Comparison of ENCODE assay signal across 23 mouse cellular contexts in the genomic region with DNA sequence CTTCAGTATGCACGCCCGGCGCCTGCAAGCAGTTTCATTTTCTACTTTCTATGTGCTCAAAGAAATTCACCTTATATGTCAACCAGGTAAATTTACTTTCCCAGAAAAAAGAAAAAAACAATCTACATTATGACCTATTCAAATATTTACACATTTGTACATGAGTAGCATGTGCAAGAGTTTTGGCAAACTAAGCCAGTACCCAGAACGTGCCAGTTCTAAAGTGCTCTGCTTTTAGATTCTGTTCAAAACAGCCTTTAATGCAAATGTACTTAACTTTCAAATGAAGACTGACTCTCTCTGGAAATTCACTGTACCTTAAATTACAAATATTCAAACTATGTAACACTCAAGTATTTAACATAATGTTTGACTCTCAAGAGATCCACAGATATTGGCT. TPM values are rescaled to one million over a fixed set of nuclear protein-coding genes. Genes with fewer than 3 reads are reported as not detected.
DNase-seq lines count a peak whose midpoint lies in the region; ATAC-seq and TF ChIP-seq lines count a peak whose summit lies in the region.
"Had no signal": no experiment of that assay in that cellular context is flagged by ENCODE, and none has a peak within 500 bp of the region (broad histone marks: within the 10 kb centered on the region; RNA-seq: fewer than 3 reads in every experiment).

No protein-coding gene starts in this region.

- TF ChIP-seq EP300 in lung, postnatal 0 days (IDR thresholded peaks at IDR 0.05), result peak; percentile 69

- H3K4me3 ChIP-seq in lung, embryonic 14.5 days (ENCODE audit: low read depth, low read length), result no peak overlapping the region
- H3K4me3 ChIP-seq in lung, adult 2 months (replicated peaks; ENCODE audit: extremely low read depth, low read depth, low read length), result no peak overlapping the region
- no peak overlapping the region; the same call in 1 of the 2 replicates for H3K4me3 ChIP-seq in lung, postnatal 0 days (ENCODE audit: low read depth, low read length)
- no peak overlapping the region for H3K4me3 ChIP-seq in gastrocnemius, adult 2 months
- H3K4me3 ChIP-seq: embryonic facial prominence, embryonic 13.5 days; embryonic facial prominence, embryonic 15.5 days; erythroblast, embryonic 14.5 days; forebrain, embryonic 10.5 days; forebrain, embryonic 12.5 days had no signal

- TF ChIP-seq CTCF in lung, embryonic 14.5 days (IDR thresholded peaks at IDR 0.05; ENCODE audit: low read depth), result no peak
- no peak for TF ChIP-seq CTCF in lung, adult 2 months (IDR thresholded peaks at IDR 0.05; ENCODE audit: insufficient read depth, low read length)
- no peak for TF ChIP-seq CTCF in lung, postnatal 0 days (IDR thresholded peaks at IDR 0.05)
- no peak for TF ChIP-seq CTCF in gastrocnemius, adult 2 months (IDR thresholded peaks at IDR 0.05)

- H3K4me2 ChIP-seq in lung, embryonic 14.5 days, result no peak overlapping the region
- peak overlapping the region; percentile 22; the same call in 1 of the 2 replicates for H3K4me2 ChIP-seq in lung, postnatal 0 days (replicated peaks; ENCODE audit: low read depth, low read length)
- H3K4me2 ChIP-seq: embryonic facial prominence, embryonic 13.5 days; embryonic facial prominence, embryonic 15.5 days; forebrain, embryonic 12.5 days had no signal

- H3K36me3 ChIP-seq in lung, embryonic 14.5 days (ENCODE audit: insufficient read depth), result peaks cover 32% of the 10 kb centered on the region; the same call in 1 of the 2 replicates
- no peaks in the 10 kb centered on the region for H3K36me3 ChIP-seq in lung, postnatal 0 days (ENCODE audit: insufficient read depth, low read length)

- TF ChIP-seq POLR2A in lung, adult 2 months (IDR thresholded peaks at IDR 0.05; ENCODE audit: borderline replicate concordance, extremely low read depth, low read depth, low read length), result no peak

- no peaks in the 10 kb centered on the region for H3K27me3 ChIP-seq in lung, embryonic 14.5 days (ENCODE audit: insufficient read depth, low read length)
- H3K27me3 ChIP-seq in lung, postnatal 0 days (replicated peaks; ENCODE audit: insufficient read depth, low read length), result no peaks in the 10 kb centered on the region
- H3K27me3 ChIP-seq: embryonic facial prominence, embryonic 13.5 days; embryonic facial prominence, embryonic 15.5 days; forebrain, embryonic 12.5 days had no signal

- no peaks in the 10 kb centered on the region for H3K9me3 ChIP-seq in lung, embryonic 14.5 days (ENCODE audit: low read depth, low read length)
- no peaks in the 10 kb centered on the region for H3K9me3 ChIP-seq in lung, postnatal 0 days (ENCODE audit: low read length)
- H3K9me3 ChIP-seq: embryonic facial prominence, embryonic 13.5 days; embryonic facial prominence, embryonic 15.5 days; forebrain, embryonic 10.5 days; forebrain, embryonic 12.5 days had no signal

- no peak overlapping the region for H3K27ac ChIP-seq in lung, embryonic 14.5 days (ENCODE audit: low read depth)
- no peak overlapping the region for H3K27ac ChIP-seq in lung, postnatal 0 days (ENCODE audit: low read length)
- H3K27ac ChIP-seq in gastrocnemius, adult 2 months, result no peak overlapping the region
- H3K27ac ChIP-seq: embryonic facial prominence, embryonic 13.5 days; embryonic facial prominence, embryonic 15.5 days; forebrain, embryonic 10.5 days; forebrain, embryonic 12.5 days had no signal

- ATAC-seq in lung, embryonic 14.5 days (ENCODE audit: insufficient read depth), result no peak
- peak; percentile 90 for ATAC-seq in lung, postnatal 0 days
- ATAC-seq: forebrain, embryonic 14.5 days had no signal

- intact Hi-C loops in gastrocnemius, adult 2 months (cut with DNase I), result no loop called here
- intact Hi-C loops in heart, postnatal 36 days (cut with DNase I), result no loop called here

- H3K9ac ChIP-seq in lung, embryonic 14.5 days, result no peak overlapping the region
- no peak overlapping the region for H3K9ac ChIP-seq in lung, postnatal 0 days (replicated peaks; ENCODE audit: low read depth)
- H3K9ac ChIP-seq: embryonic facial prominence, embryonic 13.5 days; embryonic facial prominence, embryonic 15.5 days; forebrain, embryonic 12.5 days had no signal

- DNase-seq in lung, embryonic 14.5 days, result peak; percentile 3
- no peak for DNase-seq in lung, adult 2 months
- DNase-seq in lung, postnatal 0 days (ENCODE audit: low spot score), result peak; percentile 79
- peak; percentile 14 for DNase-seq in lung, postnatal 14 days
- DNase-seq in lung, postnatal 36 days, result peak; percentile 53
- no peak for DNase-seq in gastrocnemius, adult 2 months
- no peak for DNase-seq in heart, postnatal 36 days
- DNase-seq: adrenal gland, adult 2 months; adrenal gland, postnatal 10 days; adrenal gland, postnatal 25 days; cerebellum, adult 11 months; cerebellum, adult 18-20 months; cerebellum, adult 8-10 months; cerebellum, adult 9-11 months; cerebellum, postnatal 14 days; cerebellum, postnatal 36 days; embryo, embryonic 11 days had no signal

- no peaks in the 10 kb centered on the region for H3K4me1 ChIP-seq in lung, embryonic 14.5 days (ENCODE audit: insufficient read depth)
- no peaks in the 10 kb centered on the region for H3K4me1 ChIP-seq in lung, adult 2 months (ENCODE audit: control insufficient read depth, insufficient read depth, low read length)
- H3K4me1 ChIP-seq in lung, postnatal 0 days (ENCODE audit: insufficient read depth, low read depth, low read length), result no peaks in the 10 kb centered on the region
- H3K4me1 ChIP-seq: embryonic facial prominence, embryonic 13.5 days; embryonic facial prominence, embryonic 15.5 days; forebrain, embryonic 10.5 days; forebrain, embryonic 12.5 days had no signal

- WGBS in lung, embryonic 14.5 days, result 78% methylated on average over 4 of the region's 4 CpGs
- 66% methylated on average over 4 of the region's 4 CpGs for WGBS in lung, adult 2 months
- 58% methylated on average over 4 of the region's 4 CpGs for WGBS in lung, postnatal 0 days

RNA-seq across cellular contexts. Expression of a gene that starts 25.8 kb away (rescaled TPM):
- 44.6 and 46.9 TPM in 2 replicates for polyA plus RNA-seq in lung, embryonic 14.5 days (2014; fragmentation: Nextera tagmentation; extraction: Ambion mirVana)
- polyA plus RNA-seq in lung, adult 2 months (2012; rRNA removed), result 17.7 and 19.0 TPM in 2 replicates
- 23.2 and 23.9 TPM in 2 replicates for polyA plus RNA-seq in lung, postnatal 0 days (2015; fragmentation: Nextera tagmentation; extraction: Ambion mirVana)
- total RNA-seq in gastrocnemius, adult 2 months (2021), result 10 to 100 TPM; 30.4 to 42.8 TPM
- total RNA-seq in heart, postnatal 36 days (2021), result 10 to 100 TPM; 87.0 to 88.5 TPM

Comparison
In these comparisons a context has a peak if more than half of its experiments do, and no peak if none do; other contexts are left out.
1. DNase-seq: peak in lung, embryonic 14.5 days (single experiment), lung, postnatal 0 days (single experiment), lung, postnatal 14 days (single experiment) and lung, postnatal 36 days (single experiment); none in lung, adult 2 months (single experiment), gastrocnemius, adult 2 months (single experiment) and heart, postnatal 36 days (0 of 2).